Mouse (Mus musculus) midbrain, embryonic 14.5 days (tissue): ENCODE measurements around the gene Stard7. TPM values are rescaled to one million over a fixed set of nuclear protein-coding genes. Genes with fewer than 3 reads are reported as not detected.
"Not testable (repeated sequence)": the region's sequence is repeated elsewhere in the genome, so short reads cannot be mapped to it uniquely, and the experiment has no call there.

ENCODE experiments used
- ATAC-seq: fragments of 200-750 bp; cut with Nextera tagmentation; 2 replicates; pipeline ENCODE4 v1.8.0; 2017; ENCODE audit warnings: moderate number of reproducible peaks, moderate library complexity; ENCODE audit not compliant: low FRiP score, low TSS enrichment
- DNase-seq: peaks from one replicate; pipeline ENCODE4 v3.0.0-alpha.2; 2015
- H3K27ac ChIP-seq: fragments of 300-500 bp; sonication (generic); replicated peaks from 2 replicates; pipeline ENCODE4 v1.5.1; 2014; ENCODE audit warnings: mild to moderate bottlenecking, low read depth, low read length, moderate library complexity
- H3K27me3 ChIP-seq: fragments of 300-500 bp; sonication (generic); 2 replicates; pipeline ENCODE4 v1.6.1; 2014; ENCODE audit warnings: low read length, control low read depth, mixed read lengths; ENCODE audit not compliant: control insufficient read depth, insufficient read depth
- H3K36me3 ChIP-seq: fragments of 300-500 bp; sonication (generic); 2 replicates; pipeline ENCODE4 v1.6.1; 2014; ENCODE audit warnings: low read length, control low read depth; ENCODE audit not compliant: control insufficient read depth, insufficient read depth
- H3K4me1 ChIP-seq: fragments of 300-500 bp; sonication (generic); 2 replicates; pipeline ENCODE4 v1.6.1; 2014; ENCODE audit warnings: mild to moderate bottlenecking, antibody characterized with exemption, low read length, control low read depth; ENCODE audit not compliant: control insufficient read depth, insufficient read depth
- H3K4me2 ChIP-seq: fragments of 300-500 bp; sonication (generic); 2 replicates; pipeline ENCODE4 v1.6.1; 2014; ENCODE audit warnings: mild to moderate bottlenecking, low read length, moderate library complexity
- H3K4me3 ChIP-seq: fragments of 300-500 bp; sonication (generic); replicated peaks from 2 replicates; pipeline ENCODE4 v1.5.1; 2014; ENCODE audit warnings: low read depth, low read length
- H3K9ac ChIP-seq: fragments of 300-500 bp; sonication (generic); replicated peaks from 2 replicates; pipeline ENCODE4 v1.6.1; 2014; ENCODE audit warnings: mild to moderate bottlenecking, low read length, moderate library complexity
- H3K9me3 ChIP-seq: fragments of 300-500 bp; sonication (generic); 2 replicates; pipeline ENCODE4 v1.6.1; 2016; ENCODE audit warnings: low read length, control low read depth, mixed read lengths; ENCODE audit not compliant: control insufficient read depth
- WGBS: fragments of 180-500 bp; shearing (Covaris S2); extraction: QIAGEN DNeasy Blood & Tissue Kit; methylation state at CpG from one replicate; pipeline ENCODE4 v1.1.7; 2014; 5-methylcytosine and 5-hydroxymethylcytosine counted together
- polyA plus RNA-seq: library from polyadenylated mRNA; unstranded; fragments of >200 nt; fragmentation: Nextera tagmentation; extraction: Ambion mirVana; gene quantifications from 2 replicates; pipeline ENCODE4 v1.2.1, GENCODE M21; 2014

Gene Stard7
- polyA plus RNA-seq, 1 experiment from 2014 or later: 113 TPM

GRCm38 (mm10) chr2:127298056-127298455, 28.0 kb downstream of the Stard7 start:
- H3K36me3 ChIP-seq: peaks cover 78% of the 10 kb centered on the region
- no peaks in the 10 kb centered on the region for H3K9me3 ChIP-seq
- ATAC-seq (no peak), DNase-seq (no peak)
- no peak overlapping the region for H3K9ac ChIP-seq
- no peak overlapping the region for H3K4me2 ChIP-seq
- H3K27me3 ChIP-seq: no peaks in the 10 kb centered on the region
- H3K4me1 ChIP-seq: no peaks in the 10 kb centered on the region
- H3K4me3 ChIP-seq: no peak overlapping the region
- H3K27ac ChIP-seq: no peak overlapping the region
- 100% methylated on average over 1 of the region's 1 CpGs for WGBS

GRCm38 (mm10) chr2:127300701-127301100, 30.7 kb downstream of the Stard7 start:
- 89% methylated on average over 3 of the region's 3 CpGs for WGBS
- no peak for ATAC-seq
- H3K4me1 ChIP-seq: no peaks in the 10 kb centered on the region
- H3K4me3 ChIP-seq: no peak overlapping the region
- H3K9ac ChIP-seq: no peak overlapping the region
- DNase-seq: no peak
- H3K27ac ChIP-seq: no peak overlapping the region
- H3K27me3 ChIP-seq: no peaks in the 10 kb centered on the region
- H3K9me3 ChIP-seq: no peaks in the 10 kb centered on the region
- H3K4me2 ChIP-seq: no peak overlapping the region
- H3K36me3 ChIP-seq: peaks cover 54% of the 10 kb centered on the region

DNA sequence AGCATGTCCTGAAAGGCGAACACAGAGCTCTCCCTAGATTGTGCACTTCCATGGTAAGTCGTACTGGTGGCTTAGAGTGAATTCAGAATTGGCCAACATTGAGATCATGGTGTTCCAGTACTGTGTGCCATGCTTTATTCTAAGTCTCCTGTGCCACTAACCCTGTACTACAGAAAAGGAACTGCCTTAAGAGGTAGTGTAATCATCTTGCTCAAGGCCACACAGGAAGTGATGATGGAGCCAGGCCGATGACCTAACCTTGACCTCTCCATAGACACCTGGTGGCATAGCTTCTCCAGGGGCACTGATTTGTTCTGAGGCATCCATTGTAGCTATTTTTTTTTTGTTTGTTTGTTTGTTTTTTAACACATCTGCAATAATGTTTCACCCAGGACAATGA, 31.9 kb downstream of the Stard7 start:
- no peaks in the 10 kb centered on the region for H3K27me3 ChIP-seq
- no peaks in the 10 kb centered on the region for H3K9me3 ChIP-seq
- WGBS: 93% methylated on average over 3 of the region's 3 CpGs
- no peak overlapping the region for H3K27ac ChIP-seq
- no peak overlapping the region for H3K4me2 ChIP-seq
- no peak for ATAC-seq
- peaks cover 43% of the 10 kb centered on the region for H3K36me3 ChIP-seq
- DNase-seq: no peak
- no peak overlapping the region for H3K9ac ChIP-seq
- H3K4me1 ChIP-seq: no peaks in the 10 kb centered on the region
- no peak overlapping the region for H3K4me3 ChIP-seq

DNA sequence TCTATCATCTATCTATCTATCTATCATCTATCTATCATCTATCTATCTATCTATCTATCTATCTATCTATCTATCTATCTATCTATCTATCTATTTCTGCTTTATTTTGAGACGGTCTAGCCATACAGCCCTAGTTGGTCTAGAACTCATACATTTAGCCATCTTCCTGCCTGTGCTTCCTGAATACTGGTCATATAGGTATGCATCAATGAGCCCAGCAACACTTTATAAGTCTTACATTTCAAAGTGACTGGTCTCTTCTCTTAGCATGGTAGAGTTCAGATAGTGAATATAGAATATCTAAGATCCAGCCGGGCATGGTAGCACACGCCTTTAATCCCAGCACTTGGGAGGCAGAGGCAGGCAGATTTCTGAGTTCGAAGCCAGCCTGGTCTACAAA, 34.2 kb downstream of the Stard7 start:
- not testable (repeated sequence) for H3K4me1 ChIP-seq, DNase-seq, H3K9ac ChIP-seq, ATAC-seq, H3K27me3 ChIP-seq, H3K27ac ChIP-seq, H3K4me3 ChIP-seq, H3K9me3 ChIP-seq, H3K4me2 ChIP-seq
- peaks cover 20% of the 10 kb centered on the region for H3K36me3 ChIP-seq
- 97% methylated on average over 4 of the region's 4 CpGs for WGBS

DNA sequence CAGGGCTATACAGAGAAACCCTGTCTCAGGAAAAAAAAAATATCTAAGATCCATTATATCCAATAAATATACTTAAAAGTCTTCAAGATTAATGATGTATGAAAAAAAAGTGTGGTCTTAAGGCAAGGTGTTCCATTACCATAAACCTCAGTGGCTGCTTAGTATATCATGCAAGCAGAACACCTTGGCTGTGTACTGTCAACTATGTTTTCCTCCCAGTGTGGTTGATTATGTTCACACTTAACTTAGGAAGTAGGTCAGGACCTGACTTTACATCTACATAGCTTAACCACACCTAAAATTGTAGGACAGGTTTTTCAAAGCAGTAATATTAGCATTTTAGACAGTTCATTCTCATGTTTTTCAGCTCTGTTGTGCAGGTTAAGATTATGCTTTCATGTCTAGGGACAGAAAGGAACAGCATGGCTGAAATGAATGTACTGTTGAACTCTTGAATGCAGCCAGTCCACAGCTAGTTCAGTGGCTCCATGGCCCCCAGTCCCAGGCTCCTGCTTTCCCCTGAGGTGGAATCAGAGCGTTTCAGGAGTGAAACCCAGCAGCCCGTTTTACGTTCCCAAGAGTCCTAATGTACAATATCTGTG, 34.7 kb downstream of the Stard7 start:
- H3K27ac ChIP-seq: no peak overlapping the region
- peaks cover 16% of the 10 kb centered on the region for H3K36me3 ChIP-seq
- DNase-seq (no peak), ATAC-seq (no peak)
- no peaks in the 10 kb centered on the region for H3K27me3 ChIP-seq
- no peak overlapping the region for H3K9ac ChIP-seq
- H3K4me1 ChIP-seq: no peaks in the 10 kb centered on the region
- H3K4me2 ChIP-seq: no peak overlapping the region
- H3K9me3 ChIP-seq: no peaks in the 10 kb centered on the region
- WGBS: 90% methylated on average over 3 of the region's 3 CpGs
- no peak overlapping the region for H3K4me3 ChIP-seq

GRCm38 (mm10) chr2:127306123-127306522, 36.1 kb downstream of the Stard7 start:
- H3K9me3 ChIP-seq: no peaks in the 10 kb centered on the region
- H3K36me3 ChIP-seq: peaks cover 4% of the 10 kb centered on the region; the same call in 1 of the 2 replicates
- DNase-seq (no peak), ATAC-seq (no peak)
- no peak overlapping the region for H3K4me2 ChIP-seq
- no peak overlapping the region for H3K9ac ChIP-seq
- H3K4me1 ChIP-seq: no peaks in the 10 kb centered on the region
- no peak overlapping the region for H3K27ac ChIP-seq
- no peaks in the 10 kb centered on the region for H3K27me3 ChIP-seq
- no peak overlapping the region for H3K4me3 ChIP-seq

GRCm38 (mm10) chr2:127307179-127307578, 37.2 kb downstream of the Stard7 start:
- no peak overlapping the region for H3K27ac ChIP-seq
- 51% methylated on average over 3 of the region's 3 CpGs for WGBS
- H3K36me3 ChIP-seq: no peaks in the 10 kb centered on the region
- no peaks in the 10 kb centered on the region for H3K9me3 ChIP-seq
- H3K27me3 ChIP-seq: no peaks in the 10 kb centered on the region
- H3K4me2 ChIP-seq: no peak overlapping the region
- DNase-seq (no peak), ATAC-seq (no peak)
- H3K4me1 ChIP-seq: no peaks in the 10 kb centered on the region
- H3K9ac ChIP-seq: no peak overlapping the region
- no peak overlapping the region for H3K4me3 ChIP-seq

DNA sequence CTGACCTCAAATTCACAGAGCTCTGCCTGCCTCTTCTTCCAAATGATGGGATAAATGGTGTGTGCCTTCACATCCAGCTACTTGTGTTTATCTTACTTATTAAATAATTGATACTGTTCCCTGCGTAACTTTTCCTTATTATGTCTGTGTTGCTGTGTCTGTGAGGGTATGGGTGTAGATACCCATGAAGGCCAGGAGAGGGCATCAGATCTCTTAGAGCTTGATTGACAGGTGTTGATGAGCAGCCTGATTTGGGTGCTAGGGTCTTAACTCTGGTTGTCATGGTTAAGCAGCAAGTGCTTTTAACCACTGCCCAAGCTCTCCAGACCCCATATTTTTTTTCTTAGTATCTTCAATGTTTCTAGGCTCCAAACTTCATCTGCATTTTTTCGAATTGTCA, 38.6 kb downstream of the Stard7 start:
- no peak for ATAC-seq
- 87% methylated on average over 2 of the region's 2 CpGs for WGBS
- Histone ChIP-seq H3K27ac (no peak overlapping the region), H3K9me3 (no peaks in the 10 kb centered on the region), H3K36me3 (no peaks in the 10 kb centered on the region), H3K9ac (no peak overlapping the region), H3K27me3 (no peaks in the 10 kb centered on the region), H3K4me1 (no peaks in the 10 kb centered on the region), H3K4me3 (no peak overlapping the region), H3K4me2 (no peak overlapping the region)
- DNase-seq: peak; percentile 6

- Histone ChIP-seq H3K27me3 (no peaks in the 10 kb centered on the region), H3K4me2 (no peak overlapping the region), H3K4me3 (no peak overlapping the region), H3K4me1 (no peaks in the 10 kb centered on the region), H3K9me3 (no peaks in the 10 kb centered on the region), H3K9ac (no peak overlapping the region), H3K27ac (no peak overlapping the region), H3K36me3 (no peaks in the 10 kb centered on the region)
- whole genome bisulfite sequencing: 43% methylated on average over 2 of the region's 2 CpGs
- no peak for DNase-seq
- no peak for ATAC-seq
These were observed 40.2 kb downstream of the Stard7 start for GRCm38 (mm10) chr2:127310246-127310645.
